7 mouse cellular contexts compared by ENCODE assay signal in genomic region chr13:117958496-117959421, GRCm38 (mm10).
A peak's percentile ranks its signal among the peaks of the same experiment; 100 is the strongest.
DNase-seq lines count a peak whose midpoint lies in the region; ATAC-seq and TF ChIP-seq lines count a peak whose summit lies in the region.

No protein-coding gene starts in this region.

- no peaks in the 10 kb centered on the region for H3K4me1 ChIP-seq in liver, postnatal 0 days (ENCODE audit: insufficient read depth)
- H3K4me1 ChIP-seq in intestine, embryonic 14.5 days (replicated peaks; ENCODE audit: control insufficient read depth, insufficient read depth, low read length) = no peaks in the 10 kb centered on the region

- no peak overlapping the region for H3K4me3 ChIP-seq in liver, postnatal 0 days (ENCODE audit: low read depth, low read length)
- no peak overlapping the region for H3K4me3 ChIP-seq in intestine, embryonic 14.5 days (ENCODE audit: low read depth, low read length)

- peak; percentile 3 for DNase-seq in liver
- DNase-seq in liver, postnatal 0 days = no peak
- peak; percentile 44 for DNase-seq in embryo, embryonic 11 days
- DNase-seq in intestine, embryonic 14.5 days (ENCODE audit: low spot score) = peak; percentile 54
- peak; percentile 48 for DNase-seq in retina, postnatal 1 day
- DNase-seq in yolk sac, embryonic 10.5 days (ENCODE audit: low spot score) = no peak
- DNase-seq in kidney, adult 8-10 months = no peak

- H3K36me3 ChIP-seq in liver, postnatal 0 days (replicated peaks; ENCODE audit: insufficient read depth, low read length) = no peaks in the 10 kb centered on the region
- no peaks in the 10 kb centered on the region for H3K36me3 ChIP-seq in intestine, embryonic 14.5 days (ENCODE audit: control insufficient read depth, insufficient read depth, low read length)

- H3K9me3 ChIP-seq in liver, postnatal 0 days (ENCODE audit: low read length) = no peaks in the 10 kb centered on the region
- no peaks in the 10 kb centered on the region for H3K9me3 ChIP-seq in intestine, embryonic 14.5 days (ENCODE audit: control insufficient read depth, low read length)

- TF ChIP-seq CTCF in liver, postnatal 0 days (IDR thresholded peaks at IDR 0.05; ENCODE audit: low read depth) = no peak

- 22% methylated on average over 18 of the region's 18 CpGs for WGBS in liver, postnatal 0 days (ENCODE audit: insufficient replicate concordance)
- WGBS in intestine, embryonic 14.5 days = 8% methylated on average over 18 of the region's 18 CpGs

- ATAC-seq in liver, postnatal 0 days = no peak
- ATAC-seq in intestine, embryonic 14.5 days (replicated peaks; ENCODE audit: low FRiP score, low TSS enrichment, low read depth) = peak; percentile 93

- TF ChIP-seq EP300 in liver, postnatal 0 days (IDR thresholded peaks at IDR 0.05; ENCODE audit: low read depth) = no peak

- H3K4me2 ChIP-seq in liver, postnatal 0 days (ENCODE audit: low read depth, low read length) = no peak overlapping the region
- peak overlapping the region; percentile 20 for H3K4me2 ChIP-seq in intestine, embryonic 14.5 days (ENCODE audit: low read length)

- no peak overlapping the region for H3K27ac ChIP-seq in liver, postnatal 0 days (ENCODE audit: low read depth)
- no peak overlapping the region for H3K27ac ChIP-seq in intestine, embryonic 14.5 days (ENCODE audit: low read depth)

- no peaks in the 10 kb centered on the region for H3K27me3 ChIP-seq in liver, postnatal 0 days (ENCODE audit: insufficient read depth, low read length)
- no peaks in the 10 kb centered on the region for H3K27me3 ChIP-seq in intestine, embryonic 14.5 days (replicated peaks; ENCODE audit: control insufficient read depth, insufficient read depth, low read length)

- no peak overlapping the region for H3K9ac ChIP-seq in liver, postnatal 0 days (replicated peaks)
- H3K9ac ChIP-seq in intestine, embryonic 14.5 days (ENCODE audit: low read length) = no peak overlapping the region

Comparison
In these comparisons a context has a peak if more than half of its experiments do, and no peak if none do; other contexts are left out.
1. DNase-seq: peak in liver (single experiment), embryo, embryonic 11 days (single experiment), intestine, embryonic 14.5 days (single experiment) and retina, postnatal 1 day (single experiment); none in liver, postnatal 0 days (single experiment), yolk sac, embryonic 10.5 days (single experiment) and kidney, adult 8-10 months (0 of 2).